ENCODE assay signal across 15 mouse cellular contexts in the genomic region with DNA sequence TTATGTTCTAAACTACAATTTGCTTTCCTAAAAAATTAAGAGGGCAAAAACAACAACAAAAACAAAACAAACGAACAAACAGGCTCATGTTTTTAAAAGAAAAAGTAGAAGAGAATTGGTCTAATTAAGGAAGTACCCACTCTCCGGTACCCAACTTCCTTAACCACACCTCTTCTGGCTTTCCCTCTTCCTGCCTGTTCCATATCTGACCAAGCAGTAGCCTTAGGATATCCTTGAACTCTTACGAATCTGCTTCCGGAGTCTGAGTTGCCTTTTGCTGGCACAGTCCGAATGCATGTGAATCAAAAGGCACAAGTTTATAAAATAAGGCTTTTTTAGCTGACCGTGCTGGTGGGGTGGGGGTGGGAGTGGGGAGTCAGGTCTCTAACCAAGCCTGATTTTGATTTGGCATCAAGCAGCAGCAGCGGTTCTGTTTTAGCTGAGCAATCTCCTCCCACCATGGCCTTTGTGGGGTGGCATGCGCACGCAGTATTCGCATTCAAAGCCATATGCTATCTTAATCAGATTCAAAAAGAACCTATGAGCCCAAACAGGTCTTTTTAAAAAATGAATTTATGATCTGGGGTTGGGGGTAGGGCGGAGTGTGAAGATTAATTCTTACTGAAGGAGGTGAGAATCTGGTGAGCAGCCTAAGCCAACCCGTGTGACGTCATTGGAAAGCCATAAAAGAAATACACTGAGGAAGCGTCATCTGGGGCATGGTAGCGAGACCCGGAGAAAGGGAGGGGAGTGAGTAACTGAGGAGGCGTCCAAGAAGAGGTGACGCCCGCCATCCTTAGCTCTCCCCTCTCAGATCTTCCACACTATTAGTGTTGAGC. TPM values are rescaled to one million over a fixed set of nuclear protein-coding genes. Genes with fewer than 3 reads are reported as not detected.
A peak's percentile ranks its signal among the peaks of the same experiment; 100 is the strongest.
DNase-seq lines count a peak whose midpoint lies in the region; ATAC-seq and TF ChIP-seq lines count a peak whose summit lies in the region.
"Had no signal": no experiment of that assay in that cellular context is flagged by ENCODE, and none has a peak within 500 bp of the region (broad histone marks: within the 10 kb centered on the region; RNA-seq: fewer than 3 reads in every experiment).

No protein-coding gene starts in this region.

- H3K27ac ChIP-seq in midbrain, embryonic 15.5 days = no peak overlapping the region
- no peak overlapping the region for H3K27ac ChIP-seq in midbrain, embryonic 11.5 days (ENCODE audit: low read depth, low read length)
- H3K27ac ChIP-seq in bone marrow macrophage, adult 2 months (ENCODE audit: insufficient read depth, low read depth, low read length) = peak overlapping the region; percentile 43
- H3K27ac ChIP-seq in liver, embryonic 13.5 days = peak overlapping the region; percentile 75
- no peak overlapping the region for H3K27ac ChIP-seq in heart, embryonic 12.5 days (ENCODE audit: poor library complexity, severe bottlenecking)
- H3K27ac ChIP-seq: embryonic facial prominence, embryonic 15.5 days; intestine, embryonic 15.5 days had no signal

- TF ChIP-seq CTCF in bone marrow macrophage, adult 2 months (IDR thresholded peaks at IDR 0.05; ENCODE audit: low read depth, low read length) = no peak

- ATAC-seq in midbrain, embryonic 15.5 days (replicated peaks) = 0 out of 2 replicates have a peak, but pooled peaks have one; percentile 50
- no peak for ATAC-seq in midbrain, embryonic 11.5 days (ENCODE audit: low FRiP score)
- no peak for ATAC-seq in liver, embryonic 13.5 days (ENCODE audit: low read depth)
- ATAC-seq in heart, embryonic 12.5 days (ENCODE audit: insufficient number of reproducible peaks, low FRiP score) = no peak
- ATAC-seq: Patski had no signal

- no peak overlapping the region for H3K4me3 ChIP-seq in midbrain, embryonic 15.5 days
- H3K4me3 ChIP-seq in midbrain, embryonic 11.5 days (ENCODE audit: low read depth, low read length) = no peak overlapping the region
- H3K4me3 ChIP-seq in bone marrow macrophage, adult 2 months (ENCODE audit: insufficient read depth, low read length) = no peak overlapping the region
- H3K4me3 ChIP-seq in liver, embryonic 13.5 days (replicated peaks) = peak overlapping the region; percentile 34
- no peak overlapping the region for H3K4me3 ChIP-seq in heart, embryonic 12.5 days
- H3K4me3 ChIP-seq: embryonic facial prominence, embryonic 15.5 days; intestine, embryonic 15.5 days had no signal

- no peaks in the 10 kb centered on the region for H3K4me1 ChIP-seq in midbrain, embryonic 15.5 days
- H3K4me1 ChIP-seq in midbrain, embryonic 11.5 days (ENCODE audit: control insufficient read depth, insufficient read depth, low read length) = no peaks in the 10 kb centered on the region
- peaks cover 18% of the 10 kb centered on the region for H3K4me1 ChIP-seq in bone marrow macrophage, adult 2 months (ENCODE audit: control insufficient read depth, insufficient read depth, low read length)
- peaks cover 46% of the 10 kb centered on the region for H3K4me1 ChIP-seq in liver, embryonic 13.5 days (replicated peaks)
- H3K4me1 ChIP-seq in heart, embryonic 12.5 days (replicated peaks) = no peaks in the 10 kb centered on the region
- H3K4me1 ChIP-seq: embryonic facial prominence, embryonic 15.5 days; intestine, embryonic 15.5 days had no signal

- no peaks in the 10 kb centered on the region for H3K36me3 ChIP-seq in midbrain, embryonic 15.5 days (replicated peaks)
- no peaks in the 10 kb centered on the region for H3K36me3 ChIP-seq in midbrain, embryonic 11.5 days (ENCODE audit: control insufficient read depth, insufficient read depth, low read length)
- H3K36me3 ChIP-seq in liver, embryonic 13.5 days = no peaks in the 10 kb centered on the region
- no peaks in the 10 kb centered on the region for H3K36me3 ChIP-seq in heart, embryonic 12.5 days
- H3K36me3 ChIP-seq: embryonic facial prominence, embryonic 15.5 days; intestine, embryonic 15.5 days had no signal

- H3K4me2 ChIP-seq in midbrain, embryonic 15.5 days = no peak overlapping the region
- H3K4me2 ChIP-seq in midbrain, embryonic 11.5 days = no peak overlapping the region
- H3K4me2 ChIP-seq in liver, embryonic 13.5 days = peak overlapping the region; percentile 62
- H3K4me2 ChIP-seq in heart, embryonic 12.5 days = no peak overlapping the region
- H3K4me2 ChIP-seq: embryonic facial prominence, embryonic 15.5 days; intestine, embryonic 15.5 days had no signal

- TF ChIP-seq POLR2A in bone marrow macrophage, adult 2 months (IDR thresholded peaks at IDR 0.05; ENCODE audit: borderline replicate concordance, low read depth, low read length) = no peak

- DNase-seq in midbrain, embryonic 11.5 days (ENCODE audit: low spot score, missing footprints) = no peak
- DNase-seq in liver, embryonic 13.5 days = no peak
- peak; percentile 77 for DNase-seq in naive thymus-derived CD4-positive, alpha-beta T cell, adult 2 months (ENCODE audit: low read depth)
- no peak for DNase-seq in adrenal gland, postnatal 4 days (ENCODE audit: low spot score in 2 of 2)
- no peak for DNase-seq in embryo, embryonic 11 days
- DNase-seq: adrenal gland, adult 2 months; heart, adult 18-20 months; kidney, postnatal 25 days; thymus, adult 18-20 months had no signal

- H3K27me3 ChIP-seq in midbrain, embryonic 15.5 days (replicated peaks) = no peaks in the 10 kb centered on the region
- no peaks in the 10 kb centered on the region for H3K27me3 ChIP-seq in midbrain, embryonic 11.5 days (ENCODE audit: control insufficient read depth, insufficient read depth, low read length)
- H3K27me3 ChIP-seq in liver, embryonic 13.5 days = no peaks in the 10 kb centered on the region
- H3K27me3 ChIP-seq in heart, embryonic 12.5 days (replicated peaks) = no peaks in the 10 kb centered on the region
- H3K27me3 ChIP-seq: embryonic facial prominence, embryonic 15.5 days; intestine, embryonic 15.5 days; Patski had no signal

- WGBS in midbrain, embryonic 15.5 days = 88% methylated on average over 19 of the region's 19 CpGs
- 90% methylated on average over 19 of the region's 19 CpGs for WGBS in midbrain, embryonic 11.5 days
- WGBS in liver, embryonic 13.5 days (ENCODE audit: insufficient replicate concordance) = 34% methylated on average over 19 of the region's 19 CpGs
- WGBS in heart, embryonic 12.5 days = 82% methylated on average over 19 of the region's 19 CpGs

- H3K9me3 ChIP-seq in midbrain, embryonic 15.5 days = no peaks in the 10 kb centered on the region
- no peaks in the 10 kb centered on the region for H3K9me3 ChIP-seq in midbrain, embryonic 11.5 days (ENCODE audit: control insufficient read depth, low read length)
- H3K9me3 ChIP-seq in liver, embryonic 13.5 days (replicated peaks) = no peaks in the 10 kb centered on the region
- no peaks in the 10 kb centered on the region for H3K9me3 ChIP-seq in heart, embryonic 12.5 days (replicated peaks)
- H3K9me3 ChIP-seq: embryonic facial prominence, embryonic 15.5 days; intestine, embryonic 15.5 days had no signal

- H3K9ac ChIP-seq in midbrain, embryonic 15.5 days = no peak overlapping the region
- no peak overlapping the region for H3K9ac ChIP-seq in midbrain, embryonic 11.5 days (ENCODE audit: low read length)
- H3K9ac ChIP-seq in liver, embryonic 13.5 days = no peak overlapping the region
- no peak overlapping the region for H3K9ac ChIP-seq in heart, embryonic 12.5 days
- H3K9ac ChIP-seq: embryonic facial prominence, embryonic 15.5 days; intestine, embryonic 15.5 days had no signal

RNA-seq across cellular contexts. Expression of a gene that starts 3.0 kb away (rescaled TPM):
- polyA plus RNA-seq in midbrain, embryonic 15.5 days (2015; fragmentation: Nextera tagmentation; extraction: Ambion mirVana) = 2.2 and 3.4 TPM in 2 replicates
- polyA plus RNA-seq in midbrain, embryonic 11.5 days (2014; fragmentation: Nextera tagmentation; extraction: Ambion mirVana) = 3.6 and 4.0 TPM in 2 replicates
- polyA plus RNA-seq in bone marrow macrophage, adult 2 months (2012; ENCODE audit: insufficient read depth, insufficient read length, missing spikeins) = 1,205 and 1,358 TPM in 2 replicates
- polyA plus RNA-seq in liver, embryonic 13.5 days (2015; fragmentation: Nextera tagmentation; extraction: Ambion mirVana) = 27.5 and 31.4 TPM in 2 replicates
- 4.3 and 7.0 TPM in 2 replicates for polyA plus RNA-seq in heart, embryonic 12.5 days (2016; fragmentation: Nextera tagmentation; extraction: Ambion mirVana)
- 10 to 100 TPM; 27.7 to 28.9 TPM for total RNA-seq in adrenal gland, postnatal 4 days (2021)

Comparison
In these comparisons a context has a peak if more than half of its experiments do, and no peak if none do; other contexts are left out.
1. H3K27ac ChIP-seq: peak in bone marrow macrophage, adult 2 months (single experiment) and liver, embryonic 13.5 days (single experiment); none in midbrain, embryonic 15.5 days (single experiment), midbrain, embryonic 11.5 days (single experiment) and heart, embryonic 12.5 days (single experiment).
2. RNA of a gene that starts 3.0 kb away (polyA plus RNA-seq): 1,205 to 1,358 TPM in bone marrow macrophage, adult 2 months; 27.5 to 31.4 TPM in liver, embryonic 13.5 days, 4.3 to 7.0 TPM in heart, embryonic 12.5 days, 3.6 to 4.0 TPM in midbrain, embryonic 11.5 days and 2.2 to 3.4 TPM in midbrain, embryonic 15.5 days; every median in the first group is over 10 times any median in the second.